Mouse (Mus musculus): ENCODE results near the gene Olfr10. TPM values are rescaled to one million over a fixed set of nuclear protein-coding genes. Genes with fewer than 3 reads are reported as not detected.
A peak's percentile ranks its signal among the peaks of the same experiment; 100 is the strongest.
"Not testable (repeated sequence)": the region's sequence is repeated elsewhere in the genome, so short reads cannot be mapped to it uniquely, and the experiment has no call there.

Gene Olfr10
- total and polyA plus RNA-seq, 3 experiments: not detected

DNA sequence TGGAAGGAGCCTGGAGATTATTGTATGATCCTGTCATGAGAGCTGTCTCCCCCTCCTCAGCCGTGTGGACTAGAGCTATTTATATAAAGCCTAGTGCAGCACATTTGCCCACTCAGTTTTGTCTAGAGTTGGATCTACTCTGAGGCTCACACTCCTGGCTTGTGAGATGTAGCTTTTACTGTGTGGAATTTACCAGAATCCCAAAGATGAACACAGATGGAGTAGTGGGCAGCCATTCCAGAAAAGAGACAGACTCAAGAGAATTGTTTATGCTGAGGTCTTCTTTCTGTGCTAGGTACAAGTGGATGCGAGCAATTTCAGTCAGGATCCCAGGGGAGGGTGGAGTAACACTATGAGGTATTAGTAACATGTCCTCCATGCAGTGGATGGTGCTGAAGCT lies 17.3 kb upstream of the Olfr10 start:
- Histone ChIP-seq H3K79me2 (replicated peaks; ENCODE audit: control insufficient read depth, extremely low read depth, insufficient read depth, poor library complexity, severe bottlenecking) (no peaks in the 10 kb centered on the region), H3K9ac (ENCODE audit: insufficient read depth, low read depth) (no peak overlapping the region), H3K4me3 (replicated peaks in 1 of 3; ENCODE audit: low read depth in 2 of 3, low read length in 2 of 3, poor library complexity in 1 of 3) (no peak overlapping the region), H3K36me3 (replicated peaks in 1 of 2; ENCODE audit: control insufficient read depth in 1 of 2, insufficient read depth in 1 of 2, low read length in 1 of 2) (no peaks in the 10 kb centered on the region), H3K4me2 (ENCODE audit: insufficient read depth, low read depth, poor library complexity, severe bottlenecking) (no peak overlapping the region), H3K9me3 (replicated peaks; ENCODE audit: low read length) (no peaks in the 10 kb centered on the region), H3K4me1 (ENCODE audit: control insufficient read depth in 1 of 2, insufficient read depth in 2 of 2) (peaks cover 0 to 5% of the 10 kb centered on the region in 2 experiments; a peak in 2 of 4 replicates), H3K27ac (ENCODE audit: insufficient read depth, low read depth) (no peak overlapping the region), H3K27me3 (replicated peaks) (no peaks in the 10 kb centered on the region)
- peak; percentile 16 for DNase-seq (ENCODE audit: extremely low read depth)
- TF ChIP-seq ZKSCAN1 (IDR thresholded peaks at IDR 0.05; ENCODE audit: borderline replicate concordance, low read depth, low read length) (no peak), USF1 (IDR thresholded peaks at IDR 0.05; ENCODE audit: low read depth, low read length) (no peak), ZMIZ1 (IDR thresholded peaks at IDR 0.05; ENCODE audit: low read depth, low read length) (no peak), SIN3A (IDR thresholded peaks at IDR 0.05; ENCODE audit: low read length) (no peak), CHD2 (IDR thresholded peaks at IDR 0.05; ENCODE audit: low read length) (no peak), SMC3 (IDR thresholded peaks at IDR 0.05; ENCODE audit: low read depth, low read length) (no peak)
- dilution Hi-C loops (cut with MboI; ENCODE audit: extremely low pct_ligation_motif_present, extremely low pct_unique_long_range_greater_than_20kb, low sequenced_read_pairs): no loop called here
- in situ Hi-C loops (cut with MboI; ENCODE audit: low pct_ligation_motif_present, low pct_unique_long_range_greater_than_20kb, low sequenced_read_pairs): no loop called here

DNA sequence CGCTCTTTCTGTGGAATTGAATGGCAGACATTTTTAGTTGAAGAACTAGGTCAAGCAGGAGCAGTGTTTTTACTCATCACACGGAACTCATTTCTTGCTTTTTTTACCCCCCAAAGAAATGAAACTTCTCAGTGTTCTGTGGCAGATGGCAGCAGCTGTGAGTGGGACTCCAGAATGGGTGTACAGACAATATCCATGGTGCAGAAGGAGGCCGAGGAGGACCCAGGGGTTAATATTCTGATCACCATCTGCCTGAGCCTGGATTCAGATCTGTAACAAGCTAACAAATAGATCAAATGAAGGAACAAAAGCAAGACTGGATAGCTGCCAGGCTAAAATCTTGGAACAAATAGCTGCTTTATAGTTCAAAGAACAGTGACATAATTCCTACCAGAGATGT lies 11.8 kb upstream of the Olfr10 start:
- TF ChIP-seq ELF1 (IDR thresholded peaks at IDR 0.05; ENCODE audit: low read depth, low read length) (no peak), IRF4 (IDR thresholded peaks at IDR 0.05; ENCODE audit: low read depth, low read length) (0 out of 2 replicates have a peak, but pooled peaks have one; percentile 20), MAZ (IDR thresholded peaks at IDR 0.05; ENCODE audit: low read depth, low read length) (no peak), ZKSCAN1 (IDR thresholded peaks at IDR 0.05; ENCODE audit: borderline replicate concordance, low read depth, low read length) (no peak), ZC3H11A (IDR thresholded peaks at IDR 0.05; ENCODE audit: low read depth, low read length) (no peak), CHD1 (IDR thresholded peaks at IDR 0.05; ENCODE audit: low read depth, low read length) (no peak), E2F4 (IDR thresholded peaks at IDR 0.05; ENCODE audit: insufficient replicate concordance, low read depth, low read length) (no peak)
- Histone ChIP-seq H3K36me3 (replicated peaks in 1 of 2; ENCODE audit: control insufficient read depth in 1 of 2, insufficient read depth in 1 of 2, low read length in 1 of 2) (no peaks in the 10 kb centered on the region), H3K9me3 (replicated peaks; ENCODE audit: low read length) (no peaks in the 10 kb centered on the region), H3K27ac (ENCODE audit: insufficient read depth, low read depth) (no peak overlapping the region), H3K27me3 (replicated peaks) (no peaks in the 10 kb centered on the region), H3K4me2 (ENCODE audit: insufficient read depth, low read depth, poor library complexity, severe bottlenecking) (no peak overlapping the region), H3K4me3 (replicated peaks in 1 of 3; ENCODE audit: low read depth in 2 of 3, low read length in 2 of 3, poor library complexity in 1 of 3) (no peak overlapping the region), H3K4me1 (ENCODE audit: control insufficient read depth in 1 of 2, insufficient read depth in 2 of 2) (no peaks in the 10 kb centered on the region), H3K9ac (ENCODE audit: insufficient read depth, low read depth) (no peak overlapping the region), H3K79me2 (replicated peaks; ENCODE audit: control insufficient read depth, extremely low read depth, insufficient read depth, poor library complexity, severe bottlenecking) (no peaks in the 10 kb centered on the region)
- dilution Hi-C loops (cut with MboI; ENCODE audit: extremely low pct_ligation_motif_present, extremely low pct_unique_long_range_greater_than_20kb, low sequenced_read_pairs): no loop called here
- in situ Hi-C loops (cut with MboI; ENCODE audit: low pct_ligation_motif_present, low pct_unique_long_range_greater_than_20kb, low sequenced_read_pairs): no loop called here
- DNase-seq (ENCODE audit: extremely low read depth): no peak

DNA sequence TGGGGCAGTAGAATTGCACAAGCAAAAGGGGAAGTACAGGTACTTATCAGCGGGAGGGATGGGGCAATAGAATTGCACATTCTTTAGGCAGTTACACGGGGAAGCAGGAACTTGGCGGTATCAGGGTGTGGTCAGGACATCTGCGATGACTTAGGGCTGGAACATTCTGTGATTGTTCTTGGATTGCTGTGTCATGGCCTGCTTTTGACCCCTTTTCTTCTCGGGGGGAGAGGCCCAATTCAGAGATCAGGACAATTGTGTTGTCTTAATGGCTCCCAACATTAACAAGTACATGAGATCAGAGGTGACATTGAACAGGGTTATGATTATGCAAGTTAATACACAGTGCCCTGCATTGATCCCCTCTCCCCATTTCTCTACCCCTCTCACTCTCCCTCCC lies 4.0 kb downstream of the Olfr10 start:
- H3K9me3 ChIP-seq (replicated peaks; ENCODE audit: low read length); in situ Hi-C loops (cut with MboI; ENCODE audit: low pct_ligation_motif_present, low pct_unique_long_range_greater_than_20kb, low sequenced_read_pairs); H3K4me1 ChIP-seq (ENCODE audit: control insufficient read depth in 1 of 2, insufficient read depth in 2 of 2); H3K27me3 ChIP-seq (replicated peaks); H3K79me2 ChIP-seq (replicated peaks; ENCODE audit: control insufficient read depth, extremely low read depth, insufficient read depth, poor library complexity, severe bottlenecking); H3K36me3 ChIP-seq (replicated peaks in 1 of 2; ENCODE audit: control insufficient read depth in 1 of 2, insufficient read depth in 1 of 2, low read length in 1 of 2); H3K9ac ChIP-seq (ENCODE audit: insufficient read depth, low read depth); H3K27ac ChIP-seq (ENCODE audit: insufficient read depth, low read depth); DNase-seq (ENCODE audit: extremely low read depth); H3K4me2 ChIP-seq (ENCODE audit: insufficient read depth, low read depth, poor library complexity, severe bottlenecking); dilution Hi-C loops (cut with MboI; ENCODE audit: extremely low pct_ligation_motif_present, extremely low pct_unique_long_range_greater_than_20kb, low sequenced_read_pairs); H3K4me3 ChIP-seq (replicated peaks in 1 of 3; ENCODE audit: low read depth in 2 of 3, low read length in 2 of 3, poor library complexity in 1 of 3): not testable (repeated sequence)
